Mouse (Mus musculus): ENCODE measurements around the gene Far2. TPM values are rescaled to one million over a fixed set of nuclear protein-coding genes. Genes with fewer than 3 reads are reported as not detected.

Far2 gene
- polyA plus RNA-seq, 1 experiment from 2014 or later, result 24.3 TPM

- Histone ChIP-seq H3K27ac (no peak overlapping the region), H3K27me3 (ENCODE audit: control insufficient read depth, insufficient read depth, low read length) (no peaks in the 10 kb centered on the region), H3K9me3 (ENCODE audit: control insufficient read depth, low read length) (no peaks in the 10 kb centered on the region), H3K4me3 (replicated peaks; ENCODE audit: low read length) (no peak overlapping the region), H3K36me3 (replicated peaks; ENCODE audit: control insufficient read depth, insufficient read depth) (no peaks in the 10 kb centered on the region), H3K9ac (no peak overlapping the region), H3K4me2 (replicated peaks) (no peak overlapping the region), H3K4me1 (replicated peaks; ENCODE audit: control insufficient read depth, insufficient read depth, low read length) (no peaks in the 10 kb centered on the region)
- 66% methylated on average over 3 of the region's 3 CpGs for WGBS
- DNase-seq (ENCODE audit: low spot score) (no peak), ATAC-seq (ENCODE audit: low FRiP score) (no peak)
These were observed 180.5 kb downstream of the Far2 start for GRCm38 (mm10) chr6:148227542-148227941.

Other genes starting within 250 kb of the Far2 start
- 207 and 220 TPM in 2 replicates for gene Ergic2, start 165.1 kb downstream of the Far2 start, polyA plus RNA-seq (2014; fragmentation: Nextera tagmentation; extraction: Ambion mirVana)

All from hindbrain, embryonic 14.5 days (tissue).